Mouse (Mus musculus): ENCODE results near the gene Adam19. TPM values are rescaled to one million over a fixed set of nuclear protein-coding genes. Genes with fewer than 3 reads are reported as not detected.

Adam19 gene
- polyA plus RNA-seq, 1 experiment from 2014 or later, result 18.5 TPM

GRCm38 (mm10) chr11:46067371-46068060 is 11.7 kb downstream of the Adam19 start:
- H3K4me2 ChIP-seq (replicated peaks), result no peak overlapping the region
- H3K27ac ChIP-seq, result no peak overlapping the region
- H3K36me3 ChIP-seq, result 0 out of 2 replicates have a peak, but pooled peaks cover 15% of the 10 kb centered on the region
- WGBS, result 90% methylated on average over 10 of the region's 10 CpGs
- H3K27me3 ChIP-seq, result no peaks in the 10 kb centered on the region
- no peak for ATAC-seq (ENCODE audit: insufficient number of reproducible peaks, insufficient read depth, low FRiP score, low TSS enrichment)
- H3K4me1 ChIP-seq, result peaks cover 43% of the 10 kb centered on the region
- H3K4me3 ChIP-seq, result no peak overlapping the region
- no peak overlapping the region for H3K9ac ChIP-seq
- no peaks in the 10 kb centered on the region for H3K9me3 ChIP-seq

GRCm38 (mm10) chr11:46068756-46069407 is 13.1 kb downstream of the Adam19 start:
- peaks cover 56% of the 10 kb centered on the region for H3K4me1 ChIP-seq
- 24% methylated on average over 12 of the region's 12 CpGs for WGBS
- no peak overlapping the region for H3K9ac ChIP-seq
- 0 out of 2 replicates have a peak, but pooled peaks cover 10% of the 10 kb centered on the region for H3K36me3 ChIP-seq
- peak overlapping the region; percentile 29 for H3K4me2 ChIP-seq (replicated peaks)
- peak overlapping the region; percentile 91 for H3K27ac ChIP-seq
- H3K27me3 ChIP-seq, result no peaks in the 10 kb centered on the region
- no peak overlapping the region for H3K4me3 ChIP-seq
- H3K9me3 ChIP-seq, result no peaks in the 10 kb centered on the region
- no peak for ATAC-seq (ENCODE audit: insufficient number of reproducible peaks, insufficient read depth, low FRiP score, low TSS enrichment)

GRCm38 (mm10) chr11:46069408-46070003 is 13.7 kb downstream of the Adam19 start:
- Histone ChIP-seq H3K9me3 (no peaks in the 10 kb centered on the region), H3K9ac (no peak overlapping the region), H3K36me3 (0 out of 2 replicates have a peak, but pooled peaks cover 10% of the 10 kb centered on the region), H3K27me3 (no peaks in the 10 kb centered on the region), H3K4me3 (no peak overlapping the region), H3K4me2 (replicated peaks) (peak overlapping the region; percentile 29), H3K4me1 (peaks cover 55% of the 10 kb centered on the region), H3K27ac (peak overlapping the region; percentile 91)
- ATAC-seq (ENCODE audit: insufficient number of reproducible peaks, insufficient read depth, low FRiP score, low TSS enrichment), result no peak
- 17% methylated on average over 17 of the region's 17 CpGs for WGBS

- H3K36me3 ChIP-seq, result peaks cover 10% of the 10 kb centered on the region; the same call in 1 of the 2 replicates
- 77% methylated on average over 4 of the region's 4 CpGs for WGBS
- H3K4me3 ChIP-seq, result no peak overlapping the region
- H3K27ac ChIP-seq, result peak overlapping the region; percentile 91
- no peak overlapping the region for H3K4me2 ChIP-seq (replicated peaks)
- H3K9ac ChIP-seq, result no peak overlapping the region
- no peaks in the 10 kb centered on the region for H3K27me3 ChIP-seq
- no peak for ATAC-seq (ENCODE audit: insufficient number of reproducible peaks, insufficient read depth, low FRiP score, low TSS enrichment)
- peaks cover 48% of the 10 kb centered on the region for H3K4me1 ChIP-seq
- no peaks in the 10 kb centered on the region for H3K9me3 ChIP-seq
These were observed 14.4 kb downstream of the Adam19 start for GRCm38 (mm10) chr11:46070161-46070560.

GRCm38 (mm10) chr11:46070789-46071188 is 15.0 kb downstream of the Adam19 start:
- H3K4me2 ChIP-seq (replicated peaks), result no peak overlapping the region
- H3K4me1 ChIP-seq, result peaks cover 46% of the 10 kb centered on the region
- no peak overlapping the region for H3K27ac ChIP-seq
- H3K27me3 ChIP-seq, result no peaks in the 10 kb centered on the region
- H3K36me3 ChIP-seq, result peaks cover 10% of the 10 kb centered on the region; the same call in 1 of the 2 replicates
- H3K4me3 ChIP-seq, result no peak overlapping the region
- ATAC-seq (ENCODE audit: insufficient number of reproducible peaks, insufficient read depth, low FRiP score, low TSS enrichment), result no peak
- H3K9me3 ChIP-seq, result no peaks in the 10 kb centered on the region
- WGBS, result 63% methylated on average over 8 of the region's 8 CpGs
- no peak overlapping the region for H3K9ac ChIP-seq

GRCm38 (mm10) chr11:46072466-46073060 is 16.8 kb downstream of the Adam19 start:
- Histone ChIP-seq H3K9ac (no peak overlapping the region), H3K4me3 (no peak overlapping the region), H3K36me3 (peaks cover 9% of the 10 kb centered on the region), H3K27me3 (no peaks in the 10 kb centered on the region), H3K27ac (peak overlapping the region; percentile 78; the same call in 1 of the 2 replicates), H3K4me2 (replicated peaks) (no peak overlapping the region), H3K9me3 (0 out of 2 replicates have a peak, but pooled peaks cover 6% of the 10 kb centered on the region), H3K4me1 (peaks cover 46% of the 10 kb centered on the region)
- 48% methylated on average over 8 of the region's 8 CpGs for WGBS
- no peak for ATAC-seq (ENCODE audit: insufficient number of reproducible peaks, insufficient read depth, low FRiP score, low TSS enrichment)

- ATAC-seq (ENCODE audit: insufficient number of reproducible peaks, insufficient read depth, low FRiP score, low TSS enrichment), result no peak
- Histone ChIP-seq H3K4me3 (no peak overlapping the region), H3K4me2 (replicated peaks) (no peak overlapping the region), H3K27me3 (no peaks in the 10 kb centered on the region), H3K9ac (no peak overlapping the region), H3K9me3 (0 out of 2 replicates have a peak, but pooled peaks cover 6% of the 10 kb centered on the region), H3K36me3 (peaks cover 14% of the 10 kb centered on the region), H3K4me1 (peaks cover 46% of the 10 kb centered on the region), H3K27ac (peak overlapping the region; percentile 78)
- 50% methylated on average over 15 of the region's 15 CpGs for WGBS
These were observed 17.5 kb downstream of the Adam19 start for GRCm38 (mm10) chr11:46073061-46073849.

- Histone ChIP-seq H3K27me3 (no peaks in the 10 kb centered on the region), H3K4me1 (peaks cover 40% of the 10 kb centered on the region), H3K4me2 (replicated peaks) (no peak overlapping the region), H3K9me3 (0 out of 2 replicates have a peak, but pooled peaks cover 6% of the 10 kb centered on the region), H3K9ac (no peak overlapping the region), H3K36me3 (peaks cover 14% of the 10 kb centered on the region), H3K4me3 (no peak overlapping the region), H3K27ac (peak overlapping the region; percentile 78; the same call in 1 of the 2 replicates)
- ATAC-seq (ENCODE audit: insufficient number of reproducible peaks, insufficient read depth, low FRiP score, low TSS enrichment), result no peak
- WGBS, result 85% methylated on average over 17 of the region's 17 CpGs
These were observed 18.3 kb downstream of the Adam19 start for GRCm38 (mm10) chr11:46073850-46074688.

GRCm38 (mm10) chr11:46075507-46075906 is 19.7 kb downstream of the Adam19 start:
- ATAC-seq (ENCODE audit: insufficient number of reproducible peaks, insufficient read depth, low FRiP score, low TSS enrichment), result no peak
- Histone ChIP-seq H3K4me1 (peaks cover 26% of the 10 kb centered on the region), H3K27ac (no peak overlapping the region), H3K4me3 (no peak overlapping the region), H3K27me3 (no peaks in the 10 kb centered on the region), H3K9ac (no peak overlapping the region), H3K9me3 (0 out of 2 replicates have a peak, but pooled peaks cover 6% of the 10 kb centered on the region), H3K4me2 (replicated peaks) (no peak overlapping the region), H3K36me3 (peaks cover 14% of the 10 kb centered on the region)
- 90% methylated on average over 3 of the region's 3 CpGs for WGBS

- H3K9me3 ChIP-seq, result 0 out of 2 replicates have a peak, but pooled peaks cover 6% of the 10 kb centered on the region
- no peak overlapping the region for H3K4me3 ChIP-seq
- H3K36me3 ChIP-seq, result peaks cover 14% of the 10 kb centered on the region
- ATAC-seq (ENCODE audit: insufficient number of reproducible peaks, insufficient read depth, low FRiP score, low TSS enrichment), result no peak
- WGBS, result 91% methylated on average over 11 of the region's 11 CpGs
- no peaks in the 10 kb centered on the region for H3K27me3 ChIP-seq
- no peak overlapping the region for H3K9ac ChIP-seq
- peaks cover 17% of the 10 kb centered on the region for H3K4me1 ChIP-seq
- no peak overlapping the region for H3K4me2 ChIP-seq (replicated peaks)
- no peak overlapping the region for H3K27ac ChIP-seq
These were observed 20.8 kb downstream of the Adam19 start for GRCm38 (mm10) chr11:46076442-46077158.
